Mouse (Mus musculus) liver, adult 2 months (tissue): ENCODE data around the gene Cux2. TPM values are rescaled to one million over a fixed set of nuclear protein-coding genes. Genes with fewer than 3 reads are reported as not detected.

ENCODE experiments used
- DNase-seq: peaks from one replicate; pipeline ENCODE4 v3.0.0-alpha.2; 2011; ENCODE audit warnings: low read depth, low spot score; ENCODE audit errors: extremely low read depth
- H3K27ac ChIP-seq: fragments of 200-500 bp; replicated peaks from 2 replicates; pipeline ENCODE4 v1.5.1; 2012; ENCODE audit warnings: low read depth, mild to moderate bottlenecking, control low read depth, inconsistent platforms, low read length; ENCODE audit not compliant: insufficient read depth
- H3K27me3 ChIP-seq: fragments of 200-500 bp; 2 replicates; pipeline ENCODE4 v1.6.1; 2012; ENCODE audit warnings: mild to moderate bottlenecking, moderate library complexity, low read length, inconsistent platforms; ENCODE audit not compliant: control insufficient read depth, insufficient read depth
- H3K36me3 ChIP-seq: fragments of 200-500 bp; 2 replicates; pipeline ENCODE4 v1.6.1; 2012; ENCODE audit warnings: low read length, inconsistent platforms; ENCODE audit not compliant: control insufficient read depth, insufficient read depth
- H3K4me1 ChIP-seq: fragments of 200-500 bp; 2 replicates; pipeline ENCODE4 v1.6.1; 2011; ENCODE audit warnings: low read length; ENCODE audit not compliant: control insufficient read depth, insufficient read depth
- H3K4me3 ChIP-seq: fragments of 200-500 bp; 2 replicates; pipeline ENCODE4 v1.5.1; 2011; ENCODE audit warnings: low read depth, mild to moderate bottlenecking, control low read depth, low read length, moderate library complexity; ENCODE audit not compliant: insufficient read depth
- H3K79me2 ChIP-seq: fragments of 200-500 bp; 2 replicates; pipeline ENCODE4 v1.6.1; 2012; ENCODE audit warnings: inconsistent platforms, mild to moderate bottlenecking, low read length, moderate library complexity; ENCODE audit not compliant: control insufficient read depth, insufficient read depth
- H3K9ac ChIP-seq: fragments of 200-500 bp; 2 replicates; pipeline ENCODE4 v1.6.1; 2012; ENCODE audit warnings: low read depth, mild to moderate bottlenecking, control low read depth, inconsistent platforms, low read length
- CTCF ChIP-seq: fragments of 200-500 bp; IDR thresholded peaks from 2 replicates; pipeline ENCODE4 v1.5.1; 2011; ENCODE audit warnings: low read depth, low read length, control low read depth
- POLR2A ChIP-seq: fragments of 200-500 bp; IDR thresholded peaks from 2 replicates; pipeline ENCODE4 v1.6.1; 2011; ENCODE audit warnings: low read length, control low read depth; ENCODE audit not compliant: insufficient read depth; ENCODE audit errors: extremely low read depth
- WGBS: fragments of 180-500 bp; shearing (Covaris S2); methylation state at CpG from one replicate; pipeline ENCODE4 v1.1.7; 2018; 5-methylcytosine and 5-hydroxymethylcytosine counted together
- polyA plus RNA-seq: library from polyadenylated mRNA; depleted of rRNA; stranded (reverse); fragments of >200 nt; gene quantifications from 2 replicates; pipeline ENCODE4 v1.2.3, GENCODE M21; 2012
- total RNA-seq: library from RNA; depleted of rRNA; stranded (reverse); fragments of >200 nt; gene quantifications from 2 replicates; pipeline ENCODE4 v1.2.3, GENCODE M21; 2014

The Cux2 gene
- total and polyA plus RNA-seq, 2 experiments: 4.1 to 11.6 TPM

DNA sequence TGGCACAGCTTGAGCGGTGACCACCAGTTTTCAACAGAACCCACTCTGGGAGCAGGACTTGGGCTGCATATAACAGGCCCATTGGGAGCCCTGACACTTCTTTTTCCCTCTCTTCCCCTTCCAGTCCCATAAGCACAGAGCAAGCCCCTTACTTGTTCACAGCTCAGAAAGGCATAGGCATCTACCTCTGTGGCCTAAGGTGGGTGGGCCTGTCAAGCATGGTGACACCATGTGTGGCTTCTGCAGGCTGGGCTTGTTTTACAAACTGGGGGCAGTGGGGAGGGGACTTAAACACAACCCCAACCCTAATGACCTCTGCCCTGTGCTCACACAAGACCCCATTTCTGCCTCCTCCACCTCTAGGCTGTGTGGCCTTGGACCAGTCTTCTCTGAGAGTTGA is 226.2 kb downstream of the Cux2 start:
- TF ChIP-seq CTCF (no peak), POLR2A (no peak)
- no peak overlapping the region for H3K4me3 ChIP-seq
- peak overlapping the region; percentile 3; the same call in 1 of the 2 replicates for H3K27ac ChIP-seq
- no peak overlapping the region for H3K9ac ChIP-seq
- 96% methylated on average over 1 of the region's 1 CpGs for WGBS
- H3K79me2 ChIP-seq: peaks cover 33% of the 10 kb centered on the region; the same call in 1 of the 2 replicates
- peaks cover 16% of the 10 kb centered on the region for H3K4me1 ChIP-seq
- DNase-seq: no peak
- peaks cover 18% of the 10 kb centered on the region; the same call in 1 of the 2 replicates for H3K36me3 ChIP-seq
- no peaks in the 10 kb centered on the region for H3K27me3 ChIP-seq

DNA sequence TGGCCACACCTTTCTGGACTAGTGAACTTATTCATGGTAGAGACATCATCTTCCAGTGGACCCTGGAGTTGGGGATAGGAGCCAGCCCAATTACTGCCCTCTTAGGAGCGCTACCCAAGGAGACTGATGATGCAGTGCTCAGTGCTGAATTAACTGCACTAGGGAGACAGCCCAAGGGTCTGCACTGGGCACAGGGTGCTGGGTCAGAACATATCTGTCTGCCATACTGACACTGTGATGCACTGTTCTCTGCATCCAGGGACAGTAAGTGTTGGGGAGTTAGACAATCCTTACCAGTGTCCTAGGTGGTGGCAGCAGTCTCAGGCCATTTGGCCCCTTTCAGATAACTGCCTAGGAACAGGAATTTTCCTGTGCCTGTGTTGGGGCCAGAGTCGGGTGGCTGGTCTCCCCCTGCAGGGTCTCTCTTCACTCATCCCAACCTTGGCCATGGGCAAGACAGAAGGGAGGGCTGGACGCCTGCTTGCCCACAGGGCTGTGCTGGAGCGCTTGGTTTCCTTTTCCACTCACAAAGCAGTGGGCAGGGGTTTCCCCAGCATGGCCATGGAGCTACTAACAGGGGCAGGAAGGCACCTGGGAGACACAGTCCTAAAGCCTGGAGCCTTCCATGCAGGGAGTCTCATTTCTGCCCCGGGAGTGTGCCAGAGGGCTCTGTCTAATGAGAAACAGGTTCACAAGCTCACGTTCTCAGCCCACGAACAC is 227.0 kb downstream of the Cux2 start:
- Histone ChIP-seq H3K79me2 (peaks cover 25% of the 10 kb centered on the region; the same call in 1 of the 2 replicates), H3K4me3 (no peak overlapping the region), H3K4me1 (peaks cover 16% of the 10 kb centered on the region), H3K9ac (no peak overlapping the region), H3K36me3 (peaks cover 17% of the 10 kb centered on the region; the same call in 1 of the 2 replicates), H3K27ac (no peak overlapping the region), H3K27me3 (no peaks in the 10 kb centered on the region)
- no peak for TF ChIP-seq CTCF
- TF ChIP-seq POLR2A: no peak
- DNase-seq: no peak
- WGBS: 73% methylated on average over 7 of the region's 7 CpGs

DNA sequence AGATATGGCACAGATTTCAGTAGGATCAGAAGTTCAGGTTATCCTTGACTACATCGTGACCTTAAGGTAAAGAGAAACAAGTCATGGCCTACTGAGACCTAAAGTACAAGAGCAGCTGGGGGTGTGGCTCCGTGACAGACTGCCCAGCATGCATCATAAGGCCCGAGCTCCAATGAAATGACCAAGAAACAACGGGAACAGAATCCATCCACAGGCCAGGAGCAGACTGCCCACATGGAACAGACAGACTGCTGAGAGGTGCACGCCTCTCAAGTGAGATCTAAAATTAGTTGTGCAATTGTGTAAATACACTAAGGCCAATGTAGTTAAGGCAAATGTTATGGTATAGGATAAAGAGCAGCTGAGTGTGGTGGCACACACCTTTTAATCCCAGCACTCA is 228.3 kb downstream of the Cux2 start:
- TF ChIP-seq CTCF (no peak), POLR2A (no peak)
- no peak overlapping the region for H3K4me3 ChIP-seq
- DNase-seq: peak; percentile 33
- WGBS: 38% methylated on average over 5 of the region's 5 CpGs
- no peak overlapping the region for H3K9ac ChIP-seq
- H3K27ac ChIP-seq: no peak overlapping the region
- peaks cover 18% of the 10 kb centered on the region; the same call in 1 of the 2 replicates for H3K36me3 ChIP-seq
- peaks cover 17% of the 10 kb centered on the region; the same call in 1 of the 2 replicates for H3K79me2 ChIP-seq
- no peaks in the 10 kb centered on the region for H3K27me3 ChIP-seq
- H3K4me1 ChIP-seq: peaks cover 16% of the 10 kb centered on the region

DNA sequence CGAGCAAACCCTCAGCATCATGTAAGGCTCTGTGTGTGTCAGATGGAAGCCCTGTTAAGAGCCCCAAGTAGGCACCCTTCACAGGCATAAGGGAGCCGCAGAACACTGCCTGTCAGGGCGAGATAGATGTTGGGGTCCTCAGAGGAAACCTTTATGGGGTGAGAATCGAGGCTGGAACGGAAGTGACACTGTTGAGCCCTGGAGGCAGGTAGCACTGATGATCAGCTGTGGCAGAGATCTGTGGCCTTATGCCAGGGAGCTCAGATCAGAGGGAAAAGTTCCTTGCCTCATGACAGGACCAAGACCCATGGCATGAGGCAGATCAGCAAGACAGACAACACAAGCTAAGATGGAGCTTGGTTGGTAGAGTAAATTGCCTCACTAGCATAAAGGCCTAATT is 228.8 kb downstream of the Cux2 start:
- Histone ChIP-seq H3K27ac (no peak overlapping the region), H3K4me1 (peaks cover 16% of the 10 kb centered on the region), H3K79me2 (peaks cover 17% of the 10 kb centered on the region; the same call in 1 of the 2 replicates), H3K36me3 (peaks cover 20% of the 10 kb centered on the region), H3K4me3 (no peak overlapping the region), H3K27me3 (no peaks in the 10 kb centered on the region), H3K9ac (no peak overlapping the region)
- TF ChIP-seq POLR2A (no peak), CTCF (no peak)
- WGBS: 81% methylated on average over 5 of the region's 5 CpGs
- DNase-seq: no peak

DNA sequence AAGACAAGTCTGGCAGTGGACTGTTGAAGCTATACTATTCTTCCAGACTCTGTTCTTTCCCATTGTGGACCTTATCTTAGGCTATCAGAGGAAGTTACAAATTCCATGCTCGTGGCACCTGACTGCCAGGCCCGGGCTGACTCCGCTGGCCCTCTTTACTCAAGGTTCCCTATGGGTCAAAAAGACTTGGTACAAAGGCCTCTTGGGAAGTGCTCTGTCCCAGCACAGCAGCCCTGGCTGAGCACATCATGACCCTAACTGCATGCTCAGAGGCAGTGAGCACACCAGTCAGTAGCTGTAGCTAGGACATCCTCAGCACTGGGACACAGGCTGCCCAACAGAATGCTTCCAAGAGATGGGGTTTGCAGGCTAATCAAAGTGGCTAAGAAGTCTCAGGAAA is 229.2 kb downstream of the Cux2 start:
- TF ChIP-seq POLR2A: no peak
- TF ChIP-seq CTCF: no peak
- Histone ChIP-seq H3K27ac (no peak overlapping the region), H3K36me3 (peaks cover 22% of the 10 kb centered on the region), H3K4me1 (peaks cover 16% of the 10 kb centered on the region), H3K79me2 (peaks cover 15% of the 10 kb centered on the region; the same call in 1 of the 2 replicates), H3K4me3 (no peak overlapping the region), H3K27me3 (no peaks in the 10 kb centered on the region), H3K9ac (no peak overlapping the region)
- WGBS: 7% methylated on average over 3 of the region's 3 CpGs
- DNase-seq: peak; percentile 53

DNA sequence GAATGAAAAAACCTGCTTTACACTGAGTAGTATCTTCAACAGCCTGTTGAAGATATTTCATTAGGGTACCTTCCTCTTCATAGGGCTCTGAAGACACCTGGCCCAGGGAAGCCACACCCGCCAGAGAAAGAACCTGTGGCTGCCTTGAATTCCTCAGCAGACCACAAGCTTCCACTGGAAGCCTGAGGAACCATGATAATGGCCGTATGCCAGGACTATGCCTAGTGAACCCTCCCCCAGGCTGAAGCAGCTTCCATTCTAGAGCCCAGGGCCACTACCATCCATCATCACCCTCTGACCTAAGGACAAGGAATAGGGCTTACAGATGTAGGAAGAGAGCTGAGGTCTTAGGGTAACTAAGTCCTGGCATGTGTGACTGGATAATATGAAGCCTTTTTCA is 229.7 kb downstream of the Cux2 start:
- Histone ChIP-seq H3K9ac (no peak overlapping the region), H3K4me1 (peaks cover 13% of the 10 kb centered on the region), H3K36me3 (peaks cover 24% of the 10 kb centered on the region), H3K4me3 (no peak overlapping the region), H3K79me2 (peaks cover 11% of the 10 kb centered on the region; the same call in 1 of the 2 replicates), H3K27me3 (no peaks in the 10 kb centered on the region), H3K27ac (no peak overlapping the region)
- TF ChIP-seq CTCF (no peak), POLR2A (no peak)
- WGBS: 72% methylated on average over 2 of the region's 2 CpGs
- no peak for DNase-seq
